Mouse (Mus musculus) T-helper 17 cell (primary cell): ENCODE measurements around the gene Mov10.
"Not testable (repeated sequence)": the region's sequence is repeated elsewhere in the genome, so short reads cannot be mapped to it uniquely, and the experiment has no call there.

Experiments used
- in situ Hi-C, 2 experiments: fragments of 300-600 bp; cut with MboI, MseI; formaldehyde crosslinking; loops; 1 replicate in 1 of 2; 2 replicates in 1 of 2; pipeline ENCODE4 v1.15.1; 2025; ENCODE audit warnings: high pct_unique_total_duplicates in 2 of 2

Mov10 gene

GRCm38 (mm10) chr3:104783971-104784500 is 34.3 kb downstream of the Mov10 start:
- in situ Hi-C loops: loop anchor here (5.0 to 10.0 kb wide), 4 partner anchors 73 to 278 kb away; partner anchors contain the start of genes Cttnbp2nl (in 1 of the 2) and Wnt2b (in 1 of the 2)

- in situ Hi-C loops: loop anchor here (5.0 to 10.0 kb wide), 4 partner anchors 75 to 280 kb away; partner anchors contain the start of genes Cttnbp2nl (in 1 of the 2) and Wnt2b (in 1 of the 2)
Observed at GRCm38 (mm10) chr3:104782061-104782681, 36.2 kb downstream of the Mov10 start.

- in situ Hi-C loops: loop anchor here (5.0 to 10.0 kb wide), 4 partner anchors 76 to 281 kb away; partner anchors contain the start of genes Cttnbp2nl (in 1 of the 2) and Wnt2b (in 1 of the 2)
Observed at GRCm38 (mm10) chr3:104781471-104781903, 36.9 kb downstream of the Mov10 start, which contains the start of gene Fam19a3. Gene Fam19a3 (minus strand): TSS chr3:104781840.

- in situ Hi-C loops: loop anchor here (5.0 to 10.0 kb wide), 4 partner anchors 77 to 282 kb away; partner anchors contain the start of genes Cttnbp2nl (in 1 of the 2) and Wnt2b (in 1 of the 2)
Observed at GRCm38 (mm10) chr3:104780561-104781420, 37.6 kb downstream of the Mov10 start, which contains the start of gene Ppm1j. Gene Ppm1j (plus strand): TSS chr3:104781056.

- in situ Hi-C loops: loop anchor here (5.0 to 10.0 kb wide), 5 partner anchors 65 to 282 kb away; partner anchors contain the start of genes Cttnbp2nl (in 1 of the 2) and Wnt2b (in 1 of the 2)
Observed at GRCm38 (mm10) chr3:104779949-104780348, 38.4 kb downstream of the Mov10 start.

GRCm38 (mm10) chr3:104777342-104777741 is 41.0 kb downstream of the Mov10 start:
- in situ Hi-C loops: loop anchor here in 1 of 2 experiments (10.0 kb wide), 1 partner anchor 63 kb away; no protein-coding TSS in a partner anchor

- in situ Hi-C loops: loop anchor here (5.0 to 10.0 kb wide), 3 partner anchors 58 to 194 kb away; no protein-coding TSS in a partner anchor
Observed at GRCm38 (mm10) chr3:104773301-104773700, 45.1 kb downstream of the Mov10 start.

- in situ Hi-C loops: loop anchor here (5.0 to 10.0 kb wide), 3 partner anchors 57 to 196 kb away; no protein-coding TSS in a partner anchor
Observed at GRCm38 (mm10) chr3:104771460-104771859, 46.9 kb downstream of the Mov10 start.

GRCm38 (mm10) chr3:104770918-104771317 is 47.4 kb downstream of the Mov10 start:
- in situ Hi-C loops: loop anchor here (5.0 to 10.0 kb wide), 3 partner anchors 56 to 196 kb away; no protein-coding TSS in a partner anchor

GRCm38 (mm10) chr3:104770035-104770434 is 48.3 kb downstream of the Mov10 start:
- in situ Hi-C loops: loop anchor here (5.0 to 10.0 kb wide), 3 partner anchors 55 to 197 kb away; no protein-coding TSS in a partner anchor

- in situ Hi-C loops: no loop called here
Observed at GRCm38 (mm10) chr3:104769135-104769534, 49.2 kb downstream of the Mov10 start.

GRCm38 (mm10) chr3:104767716-104768115 is 50.6 kb downstream of the Mov10 start:
- in situ Hi-C loops: no loop called here

- in situ Hi-C loops: no loop called here
Observed at GRCm38 (mm10) chr3:104767141-104767540, 51.2 kb downstream of the Mov10 start.

- in situ Hi-C loops: no loop called here
Observed at GRCm38 (mm10) chr3:104765021-104765420, 53.3 kb downstream of the Mov10 start.

GRCm38 (mm10) chr3:104762103-104762863 is 56.1 kb downstream of the Mov10 start:
- in situ Hi-C loops: not testable (repeated sequence)

GRCm38 (mm10) chr3:104758869-104759268 is 59.5 kb downstream of the Mov10 start:
- in situ Hi-C loops: no loop called here

GRCm38 (mm10) chr3:104758406-104758805 is 60.0 kb downstream of the Mov10 start:
- in situ Hi-C loops: no loop called here

GRCm38 (mm10) chr3:104752845-104753244 is 65.5 kb downstream of the Mov10 start:
- in situ Hi-C loops: not testable (repeated sequence)
